Mouse (Mus musculus): Measurements from ENCODE around the gene Clcf1. TPM values are rescaled to one million over a fixed set of nuclear protein-coding genes. Genes with fewer than 3 reads are reported as not detected.
A peak's percentile ranks its signal among the peaks of the same experiment; 100 is the strongest.

Clcf1 gene
- polyA plus RNA-seq, 1 experiment, result 34.0 TPM

- TF ChIP-seq CTCF (IDR thresholded peaks at IDR 0.05; ENCODE audit: insufficient read depth, low read length), result no peak
- peak; percentile 97; the same call in 1 of the 2 replicates for TF ChIP-seq POLR2A (IDR thresholded peaks at IDR 0.05; ENCODE audit: borderline replicate concordance, extremely low read depth, low read depth, low read length)
- 1% methylated on average over 34 of the region's 34 CpGs for WGBS
- peaks cover 15% of the 10 kb centered on the region for H3K4me1 ChIP-seq (ENCODE audit: control insufficient read depth, insufficient read depth, low read length)
- peak within 1 kb of the TSS; percentile 87 for H3K4me3 ChIP-seq (replicated peaks; ENCODE audit: extremely low read depth, low read depth, low read length)
- DNase-seq, result peak; percentile 94
Observed at GRCm38 (mm10) chr19:4201291-4201909, 12.6 kb upstream of the Clcf1 start, which contains the start of gene Rad9a. Gene Rad9a, minus strand, starts transcription at chr19:4201662.

- Histone ChIP-seq H3K4me3 (replicated peaks; ENCODE audit: extremely low read depth, low read depth, low read length) (peak overlapping the region; percentile 87), H3K4me1 (ENCODE audit: control insufficient read depth, insufficient read depth, low read length) (peaks cover 15% of the 10 kb centered on the region)
- no peak for DNase-seq
- 29% methylated on average over 7 of the region's 7 CpGs for WGBS
- TF ChIP-seq POLR2A (IDR thresholded peaks at IDR 0.05; ENCODE audit: borderline replicate concordance, extremely low read depth, low read depth, low read length), result no peak
- no peak for TF ChIP-seq CTCF (IDR thresholded peaks at IDR 0.05; ENCODE audit: insufficient read depth, low read length)
Observed at GRCm38 (mm10) chr19:4202149-4202548, 11.9 kb upstream of the Clcf1 start.

GRCm38 (mm10) chr19:4203148-4203547 is 10.9 kb upstream of the Clcf1 start:
- H3K4me1 ChIP-seq (ENCODE audit: control insufficient read depth, insufficient read depth, low read length), result peaks cover 15% of the 10 kb centered on the region
- 33% methylated on average over 3 of the region's 3 CpGs for WGBS
- TF ChIP-seq CTCF (IDR thresholded peaks at IDR 0.05; ENCODE audit: insufficient read depth, low read length) (no peak), POLR2A (IDR thresholded peaks at IDR 0.05; ENCODE audit: borderline replicate concordance, extremely low read depth, low read depth, low read length) (no peak)
- no peak for DNase-seq
- H3K4me3 ChIP-seq (replicated peaks; ENCODE audit: extremely low read depth, low read depth, low read length), result no peak overlapping the region

- WGBS, result 38% methylated on average over 13 of the region's 13 CpGs
Observed at GRCm38 (mm10) chr19:4203604-4204326, 10.3 kb upstream of the Clcf1 start.

GRCm38 (mm10) chr19:4204889-4205288 is 9.1 kb upstream of the Clcf1 start:
- no peak overlapping the region for H3K4me3 ChIP-seq (replicated peaks; ENCODE audit: extremely low read depth, low read depth, low read length)
- peaks cover 15% of the 10 kb centered on the region for H3K4me1 ChIP-seq (ENCODE audit: control insufficient read depth, insufficient read depth, low read length)
- DNase-seq, result no peak
- WGBS, result 54% methylated on average over 4 of the region's 4 CpGs
- TF ChIP-seq CTCF (IDR thresholded peaks at IDR 0.05; ENCODE audit: insufficient read depth, low read length) (no peak), POLR2A (IDR thresholded peaks at IDR 0.05; ENCODE audit: borderline replicate concordance, extremely low read depth, low read depth, low read length) (no peak)

More at GRCm38 (mm10) chr19:4203604-4204326, 10.3 kb upstream of the Clcf1 start:
- no peak overlapping the region for H3K4me3 ChIP-seq (replicated peaks; ENCODE audit: extremely low read depth, low read depth, low read length)
- DNase-seq, result no peak
- H3K4me1 ChIP-seq (ENCODE audit: control insufficient read depth, insufficient read depth, low read length), result peaks cover 15% of the 10 kb centered on the region
- TF ChIP-seq POLR2A (IDR thresholded peaks at IDR 0.05; ENCODE audit: borderline replicate concordance, extremely low read depth, low read depth, low read length) (peak; percentile 80; the same call in 1 of the 2 replicates), CTCF (IDR thresholded peaks at IDR 0.05; ENCODE audit: insufficient read depth, low read length) (no peak)

GRCm38 (mm10) chr19:4206971-4207370 is 7.1 kb upstream of the Clcf1 start:
- DNase-seq, result peak; percentile 71
- H3K4me1 ChIP-seq (ENCODE audit: control insufficient read depth, insufficient read depth, low read length), result peaks cover 6% of the 10 kb centered on the region
- no peak for TF ChIP-seq POLR2A (IDR thresholded peaks at IDR 0.05; ENCODE audit: borderline replicate concordance, extremely low read depth, low read depth, low read length)
- peak; percentile 99 for TF ChIP-seq CTCF (IDR thresholded peaks at IDR 0.05; ENCODE audit: insufficient read depth, low read length)
- no peak overlapping the region for H3K4me3 ChIP-seq (replicated peaks; ENCODE audit: extremely low read depth, low read depth, low read length)
- 0% methylated on average over 2 of the region's 2 CpGs for WGBS

- 73% methylated on average over 5 of the region's 5 CpGs for WGBS
- no peak for TF ChIP-seq CTCF (IDR thresholded peaks at IDR 0.05; ENCODE audit: insufficient read depth, low read length)
- TF ChIP-seq POLR2A (IDR thresholded peaks at IDR 0.05; ENCODE audit: borderline replicate concordance, extremely low read depth, low read depth, low read length), result no peak
- no peak for DNase-seq
- no peak overlapping the region for H3K4me3 ChIP-seq (replicated peaks; ENCODE audit: extremely low read depth, low read depth, low read length)
- peaks cover under 1% of the 10 kb centered on the region for H3K4me1 ChIP-seq (ENCODE audit: control insufficient read depth, insufficient read depth, low read length)
Observed at GRCm38 (mm10) chr19:4208563-4208962, 5.5 kb upstream of the Clcf1 start.

- WGBS, result 85% methylated on average over 4 of the region's 4 CpGs
- no peak for TF ChIP-seq CTCF (IDR thresholded peaks at IDR 0.05; ENCODE audit: insufficient read depth, low read length)
- TF ChIP-seq POLR2A (IDR thresholded peaks at IDR 0.05; ENCODE audit: borderline replicate concordance, extremely low read depth, low read depth, low read length), result no peak
Observed at GRCm38 (mm10) chr19:4211891-4212588, 2.0 kb upstream of the Clcf1 start.

GRCm38 (mm10) chr19:4213524-4213974 is 489 bp upstream of the Clcf1 start:
- Histone ChIP-seq H3K4me1 (ENCODE audit: control insufficient read depth, insufficient read depth, low read length) (peaks cover 19% of the 10 kb centered on the region), H3K4me3 (replicated peaks; ENCODE audit: extremely low read depth, low read depth, low read length) (peak overlapping the region; percentile 63)
- TF ChIP-seq POLR2A (IDR thresholded peaks at IDR 0.05; ENCODE audit: borderline replicate concordance, extremely low read depth, low read depth, low read length), result no peak; the same call in 1 of the 2 replicates
- WGBS, result 11% methylated on average over 9 of the region's 9 CpGs
- DNase-seq, result no peak

More at GRCm38 (mm10) chr19:4211891-4212588, 2.0 kb upstream of the Clcf1 start:
- Histone ChIP-seq H3K4me1 (ENCODE audit: control insufficient read depth, insufficient read depth, low read length) (peaks cover 18% of the 10 kb centered on the region), H3K4me3 (replicated peaks; ENCODE audit: extremely low read depth, low read depth, low read length) (no peak overlapping the region)
- no peak for DNase-seq

Measured in lung, adult 2 months (tissue).